Mouse (Mus musculus): Measurements from ENCODE around the gene Tmem94.

Tmem94 gene

GRCm38 (mm10) chr11:115830550-115831325 is 65.5 kb downstream of the Tmem94 start:
- in situ Hi-C loops (cut with MboI, MseI), result no loop called here

DNA sequence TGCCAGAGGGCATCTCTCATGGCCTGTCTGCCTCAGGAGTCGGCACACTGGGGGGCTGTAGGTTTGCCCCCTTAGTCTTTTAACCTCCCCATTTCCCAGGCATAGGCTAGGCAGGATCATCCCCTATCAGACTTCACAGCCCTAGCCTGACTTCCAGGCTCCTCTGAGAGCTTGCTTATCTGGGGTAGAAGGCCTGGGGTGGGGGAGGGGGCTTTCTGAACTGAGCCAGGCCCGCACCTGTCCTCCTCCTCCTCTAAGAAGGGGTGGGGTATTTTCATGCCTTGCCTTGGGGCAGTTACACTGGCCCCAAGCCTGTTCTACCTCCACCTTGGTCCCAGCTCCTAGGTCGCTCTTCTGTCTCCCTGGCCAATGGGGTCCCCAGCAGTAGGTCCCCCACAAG is 66.3 kb downstream of the Tmem94 start:
- in situ Hi-C loops (cut with MboI, MseI), result no loop called here

GRCm38 (mm10) chr11:115832064-115832463 is 66.8 kb downstream of the Tmem94 start:
- in situ Hi-C loops (cut with MboI, MseI), result no loop called here

DNA sequence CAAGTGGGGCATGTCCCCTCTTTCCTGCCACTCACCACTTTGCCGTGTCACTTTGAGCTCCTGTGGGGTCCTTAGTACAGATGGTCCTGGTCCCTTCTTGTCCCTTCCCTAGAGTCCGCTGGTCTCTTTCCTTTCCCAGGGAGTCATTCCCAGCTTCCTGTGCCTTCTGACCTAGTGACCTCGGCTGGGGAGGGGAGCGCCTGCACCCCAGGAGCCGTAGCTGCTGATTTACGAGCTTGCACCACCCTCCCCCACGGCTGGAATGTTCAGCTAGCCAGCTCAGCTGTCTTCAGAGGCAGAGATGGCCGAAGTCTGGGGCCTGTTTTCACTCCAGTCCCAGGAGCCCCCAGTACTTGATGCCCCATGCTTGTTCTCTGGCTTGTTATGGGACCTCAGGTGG is 67.3 kb downstream of the Tmem94 start:
- in situ Hi-C loops (cut with MboI, MseI), result no loop called here

DNA sequence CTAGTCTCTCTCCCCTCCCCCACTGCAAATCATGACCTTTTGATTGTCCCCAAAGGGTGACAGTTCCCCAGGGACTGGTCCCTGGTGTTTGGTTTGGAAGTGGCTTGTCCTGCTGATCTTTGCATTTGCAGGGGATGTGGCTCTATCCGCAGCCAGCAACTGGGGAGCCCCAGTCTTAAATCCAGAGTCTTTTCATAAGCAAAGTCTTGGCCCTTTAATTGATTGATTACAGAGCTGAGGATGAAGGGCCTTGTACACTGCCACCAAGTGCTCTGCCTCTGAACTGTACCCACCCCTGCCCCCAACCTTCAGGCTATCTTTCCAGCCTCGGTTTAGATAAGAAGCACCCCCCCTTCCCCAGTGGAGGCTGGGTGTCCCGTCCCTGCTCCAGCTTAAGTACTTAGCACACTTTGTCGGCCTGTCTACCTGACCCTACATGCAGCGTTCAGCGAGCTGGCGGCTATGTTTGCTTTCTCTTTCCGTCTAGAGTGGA is 67.8 kb downstream of the Tmem94 start:
- in situ Hi-C loops (cut with MboI, MseI), result no loop called here

DNA sequence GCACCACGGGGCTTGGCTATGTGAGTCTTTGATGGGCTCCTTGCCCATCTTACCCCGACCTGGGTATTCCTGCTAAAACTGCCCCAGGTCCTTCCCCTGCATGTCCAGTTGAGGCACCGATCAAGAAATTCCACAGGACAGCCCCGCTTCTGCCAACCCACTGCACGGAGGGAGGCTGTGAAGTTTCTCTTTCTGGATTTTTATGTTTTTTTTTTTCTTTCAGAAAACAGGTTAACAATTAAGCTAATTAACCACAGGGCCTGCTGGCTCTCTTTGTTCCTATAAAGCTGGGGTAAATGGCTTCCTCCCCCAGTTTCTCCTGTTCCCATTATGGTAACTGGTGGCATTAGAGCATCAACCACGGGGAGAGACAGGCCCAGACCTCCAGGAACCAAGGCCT is 68.8 kb downstream of the Tmem94 start:
- in situ Hi-C loops (cut with MboI, MseI), result no loop called here

DNA sequence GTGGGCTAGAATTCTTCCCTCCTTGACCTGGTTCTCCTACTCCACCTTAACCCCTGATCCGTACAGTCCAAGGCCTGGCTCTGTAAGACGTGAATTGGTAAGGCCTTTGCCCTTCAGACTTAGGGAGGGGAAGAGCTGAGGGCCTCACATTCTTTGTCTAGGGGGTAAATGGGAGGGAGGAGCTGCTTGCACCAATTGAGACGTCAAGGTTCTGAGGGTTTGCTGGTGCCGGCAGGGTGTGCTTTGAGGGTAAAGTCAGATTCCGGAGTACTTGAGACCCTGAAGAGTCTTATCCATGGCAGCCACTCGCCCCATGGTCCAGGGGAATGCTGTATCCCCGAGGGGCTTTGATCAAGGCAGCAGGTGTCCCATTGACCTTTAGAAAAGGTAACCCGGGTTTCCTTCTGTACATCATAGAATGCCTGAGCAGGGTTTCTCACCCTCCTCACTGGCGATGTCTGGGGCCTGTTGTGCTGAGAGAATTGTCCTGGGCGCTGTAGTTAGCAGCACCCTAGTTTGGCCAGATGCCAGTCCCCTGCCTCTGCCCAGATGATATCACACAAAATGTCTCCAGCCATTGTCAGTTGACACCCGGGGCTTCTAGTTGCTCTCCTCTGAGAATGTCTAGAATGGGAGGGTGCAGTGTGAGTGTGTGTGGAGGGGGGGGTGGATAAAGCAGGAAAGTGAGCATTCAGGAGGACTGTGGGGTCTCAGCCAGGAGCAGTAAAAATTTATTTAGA is 71.6 kb downstream of the Tmem94 start:
- in situ Hi-C loops (cut with MboI, MseI), result no loop called here

DNA sequence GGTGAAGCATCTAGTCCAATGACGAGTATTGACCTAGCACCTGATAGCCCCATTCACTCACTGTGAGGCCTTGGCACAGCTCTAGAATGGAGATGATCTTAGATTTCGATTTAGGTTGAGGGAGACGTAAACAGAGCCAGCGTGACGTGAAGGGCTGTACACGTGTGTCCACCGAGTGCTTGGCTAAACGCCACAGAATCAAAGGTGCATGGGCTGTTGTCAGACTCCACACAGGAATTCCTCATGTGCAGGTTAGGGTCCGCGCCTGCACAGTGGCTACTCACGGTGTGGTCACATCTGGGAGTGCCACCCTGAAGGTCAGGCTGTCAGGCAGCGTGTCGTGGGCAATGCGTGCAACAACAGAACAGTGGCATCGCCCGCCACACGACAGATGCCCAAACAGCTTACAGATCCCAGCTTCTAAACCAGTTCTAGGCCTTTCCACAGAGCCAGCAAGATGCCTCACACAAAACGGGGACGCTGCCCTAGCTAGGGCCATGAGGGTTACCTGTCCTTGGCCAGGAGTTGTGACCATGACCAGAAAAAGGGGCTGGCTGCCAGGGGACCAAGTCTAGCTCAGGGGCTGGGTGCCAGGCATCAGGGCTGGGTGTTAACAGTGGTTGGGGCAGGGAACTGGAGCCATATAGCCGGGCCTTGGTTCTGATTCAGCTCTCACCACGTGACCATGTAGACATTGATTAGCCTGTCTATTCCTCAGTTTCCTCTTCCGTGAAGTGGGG is 72.5 kb downstream of the Tmem94 start:
- in situ Hi-C loops (cut with MboI, MseI), result no loop called here

DNA sequence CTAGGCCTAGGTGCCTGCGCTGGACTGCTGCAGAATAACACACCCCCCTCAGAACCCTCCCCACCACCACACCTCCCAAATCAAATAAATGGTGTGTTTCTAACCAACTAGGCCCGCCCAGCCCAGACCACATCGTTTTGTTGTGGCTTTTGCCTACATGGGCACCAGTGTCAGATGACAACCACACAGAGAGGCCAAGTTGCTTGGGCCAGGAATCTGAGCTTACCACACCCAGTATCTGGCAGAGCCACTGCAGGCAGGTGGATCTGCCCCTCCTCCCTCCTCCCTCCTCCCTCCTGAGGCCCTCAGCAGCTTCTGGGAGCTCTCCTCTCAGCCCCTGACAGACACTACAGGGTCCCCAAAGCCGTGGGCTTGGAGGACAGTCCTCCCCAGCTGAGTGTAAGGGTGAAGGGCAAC is 73.7 kb downstream of the Tmem94 start:
- in situ Hi-C loops (cut with MboI, MseI), result no loop called here

GRCm38 (mm10) chr11:115839732-115840131 is 74.5 kb downstream of the Tmem94 start:
- in situ Hi-C loops (cut with MboI, MseI), result no loop called here

GRCm38 (mm10) chr11:115841044-115841443 is 75.8 kb downstream of the Tmem94 start:
- in situ Hi-C loops (cut with MboI, MseI), result no loop called here

DNA sequence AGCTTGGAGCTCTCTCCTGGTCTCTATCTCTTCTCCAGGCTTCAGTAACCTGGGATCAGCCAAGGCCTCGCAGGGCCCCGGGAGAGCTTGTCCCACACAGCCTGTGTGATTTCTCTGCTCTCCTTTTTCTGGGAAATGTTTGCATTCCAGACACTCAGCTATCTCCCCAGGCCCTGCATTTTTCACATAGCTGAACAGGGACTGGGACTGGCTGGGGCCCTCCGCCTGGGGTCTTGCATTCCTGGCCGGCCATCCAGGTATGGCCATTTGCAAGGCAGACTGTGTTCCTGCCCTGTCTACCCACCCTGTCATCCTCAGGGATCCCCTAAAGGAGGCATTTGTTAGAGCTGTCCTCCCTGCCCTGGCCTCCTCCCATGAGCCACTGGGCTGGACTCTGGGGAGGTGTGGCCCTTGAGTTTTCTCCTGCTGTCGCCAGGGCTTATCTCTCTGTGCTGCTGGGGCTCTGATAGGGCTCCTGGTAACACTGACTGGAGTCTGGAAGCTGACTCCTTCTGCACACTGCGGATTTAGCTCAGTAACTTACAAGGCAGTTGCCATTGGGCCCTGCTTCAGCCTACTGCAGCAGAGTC is 76.8 kb downstream of the Tmem94 start:
- in situ Hi-C loops (cut with MboI, MseI), result no loop called here

DNA sequence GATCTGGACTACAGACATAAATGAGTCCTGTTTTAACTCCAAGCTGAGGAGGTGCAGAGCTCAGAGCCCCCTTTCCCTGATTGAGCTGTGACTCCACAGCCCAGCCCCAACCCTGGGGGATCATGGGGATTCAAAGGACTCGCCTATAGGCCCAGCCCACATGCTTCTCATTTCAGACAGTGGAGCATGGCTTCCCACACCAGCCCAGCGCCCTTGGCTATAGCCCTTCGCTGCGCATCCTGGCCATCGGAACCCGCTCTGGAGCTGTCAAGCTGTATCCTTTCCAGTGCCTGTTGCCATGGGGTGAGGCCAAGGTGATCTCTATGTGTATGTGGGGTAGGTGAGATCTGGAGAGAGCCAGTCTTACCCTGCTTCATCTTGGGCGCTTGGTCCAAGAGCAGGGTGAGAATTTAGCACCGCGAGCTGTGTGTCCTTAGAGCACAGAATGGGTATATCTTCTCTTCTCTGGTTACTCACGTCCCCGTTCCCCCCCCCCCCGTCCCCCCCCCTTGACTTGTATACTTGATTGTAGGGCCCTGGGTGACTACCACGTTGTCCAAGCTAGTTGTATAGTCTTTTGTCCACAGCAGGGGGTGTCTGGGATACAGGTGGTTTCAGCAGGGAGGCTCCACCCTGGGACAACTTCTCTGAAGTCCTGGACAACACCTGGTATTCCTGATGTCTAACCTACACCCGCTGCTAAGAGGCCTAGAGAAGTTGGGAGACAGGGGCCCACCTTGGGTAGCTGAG is 78.1 kb downstream of the Tmem94 start:
- in situ Hi-C loops (cut with MboI, MseI), result no loop called here

DNA sequence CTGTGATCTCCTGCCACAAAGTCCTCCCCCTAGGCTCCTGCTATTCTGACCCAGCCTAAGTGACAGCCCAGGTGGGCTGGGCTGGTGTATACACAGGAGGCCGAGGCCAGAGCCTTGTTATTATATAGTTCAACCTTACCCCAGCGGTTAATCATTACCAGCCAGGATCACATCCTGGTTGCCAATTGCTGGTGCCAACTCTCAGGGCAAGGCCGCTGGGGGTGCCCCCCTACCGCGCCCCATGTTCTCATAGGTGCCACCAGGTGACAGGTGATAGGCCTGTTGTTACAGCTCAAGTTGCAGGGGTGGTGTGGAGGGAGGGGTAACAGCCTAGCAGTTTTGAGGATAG is 78.6 kb downstream of the Tmem94 start:
- in situ Hi-C loops (cut with MboI, MseI), result no loop called here

DNA sequence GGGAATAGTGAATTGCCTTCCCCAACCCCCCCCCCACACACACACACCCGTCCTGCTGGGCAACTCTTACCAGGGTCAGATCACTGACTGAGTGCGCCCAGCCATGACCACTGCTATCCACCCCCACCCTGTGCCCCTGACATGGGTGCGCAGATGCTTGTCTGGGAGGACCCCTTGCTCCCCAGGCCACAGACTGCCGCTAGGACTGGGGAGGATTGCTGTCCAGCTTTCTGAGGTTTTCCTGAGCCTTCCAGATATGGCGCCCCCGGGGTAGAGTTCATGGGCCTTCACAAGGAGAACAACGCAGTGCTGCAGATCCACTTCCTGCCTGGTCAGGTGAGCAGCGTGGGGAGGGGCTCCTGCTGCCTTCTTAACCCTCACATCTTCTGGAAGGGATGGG is 79.0 kb downstream of the Tmem94 start:
- in situ Hi-C loops (cut with MboI, MseI), result no loop called here

DNA sequence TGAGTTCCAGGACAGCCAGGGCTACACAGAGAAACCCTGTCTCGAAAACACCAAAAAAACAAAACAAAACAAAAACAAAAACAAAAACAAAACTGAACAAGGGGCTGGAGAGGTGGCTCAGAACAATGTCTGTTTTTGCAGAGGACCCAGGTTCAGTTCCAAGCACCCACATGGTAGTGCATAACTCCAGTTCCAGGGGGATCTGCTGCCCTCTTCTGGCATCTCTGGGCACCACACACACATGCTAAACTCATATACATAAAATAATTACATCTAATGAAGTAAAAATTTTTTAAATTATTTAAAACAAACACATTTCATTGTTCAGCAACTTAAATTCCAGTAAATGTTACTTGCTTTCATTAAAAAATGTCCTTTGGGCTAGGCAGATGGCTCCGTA is 80.6 kb downstream of the Tmem94 start:
- in situ Hi-C loops (cut with MboI, MseI), result no loop called here
